In the genomic region with DNA sequence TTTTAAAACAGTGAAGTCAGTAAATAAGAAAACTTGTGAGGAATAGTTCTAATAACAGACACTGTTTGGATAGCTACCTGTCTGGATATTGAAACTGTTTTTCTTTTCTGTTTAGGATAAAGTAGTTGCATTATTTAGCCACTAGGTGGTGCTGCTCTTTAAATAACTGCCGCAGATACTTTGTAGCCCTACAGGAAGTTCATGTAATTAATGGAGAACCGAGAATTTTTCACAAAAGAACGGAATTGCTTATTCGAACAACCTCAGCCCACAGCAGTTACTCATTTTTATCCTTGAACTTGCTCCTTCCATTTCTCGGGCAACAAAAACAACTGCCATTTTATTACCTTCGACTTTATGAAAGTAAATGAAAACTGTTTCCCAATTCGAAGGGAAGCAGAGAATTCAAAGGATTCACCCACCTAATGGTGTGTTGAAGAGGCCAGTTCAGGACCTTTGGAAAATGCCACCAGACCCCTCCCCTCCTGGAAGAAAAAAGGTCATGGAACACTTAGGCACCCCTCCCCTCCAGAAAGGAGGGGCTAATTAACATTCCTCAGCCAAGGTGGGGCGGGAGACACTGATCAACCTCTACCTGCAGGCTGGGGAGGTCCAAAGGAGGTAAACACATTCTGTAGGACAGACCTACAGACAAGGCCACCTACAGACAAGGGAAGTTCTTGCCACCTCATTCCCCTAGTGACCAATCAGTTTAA, we compare ENCODE assay signal across 8 mouse cellular contexts.
DNase-seq lines count a peak whose midpoint lies in the region; ATAC-seq lines count a peak whose summit lies in the region.

No protein-coding gene starts in this region.

- H3K4me1 ChIP-seq in embryonic facial prominence, embryonic 15.5 days = 0 out of 2 replicates have a peak, but pooled peaks cover 4% of the 10 kb centered on the region
- H3K4me1 ChIP-seq in hindbrain, embryonic 15.5 days (replicated peaks) = 0 out of 2 replicates have a peak, but pooled peaks cover 4% of the 10 kb centered on the region
- H3K4me1 ChIP-seq in lung, embryonic 16.5 days (replicated peaks; ENCODE audit: control insufficient read depth, insufficient read depth, low read length) = peaks cover 2% of the 10 kb centered on the region; the same call in 1 of the 2 replicates

- peak overlapping the region; percentile 39 for H3K4me3 ChIP-seq in embryonic facial prominence, embryonic 15.5 days (replicated peaks)
- peak overlapping the region; percentile 27 for H3K4me3 ChIP-seq in hindbrain, embryonic 15.5 days
- H3K4me3 ChIP-seq in lung, embryonic 16.5 days (ENCODE audit: low read length) = peak overlapping the region; percentile 46

- H3K27ac ChIP-seq in embryonic facial prominence, embryonic 15.5 days (replicated peaks) = no peak overlapping the region
- H3K27ac ChIP-seq in hindbrain, embryonic 15.5 days (replicated peaks) = no peak overlapping the region
- H3K27ac ChIP-seq in lung, embryonic 16.5 days (ENCODE audit: low read length) = no peak overlapping the region

- WGBS in embryonic facial prominence, embryonic 15.5 days = 19% methylated on average over 8 of the region's 8 CpGs
- WGBS in hindbrain, embryonic 15.5 days = 18% methylated on average over 8 of the region's 8 CpGs
- 16% methylated on average over 8 of the region's 8 CpGs for WGBS in lung, embryonic 16.5 days

- ATAC-seq in frontal cortex, adult (ENCODE audit: low TSS enrichment) = peak; percentile 66; the same call in 1 of the 2 replicates
- ATAC-seq in embryonic facial prominence, embryonic 15.5 days (ENCODE audit: insufficient number of reproducible peaks, low FRiP score, low TSS enrichment, low read depth) = no peak
- peak; percentile 63; the same call in 1 of the 2 replicates for ATAC-seq in hindbrain, embryonic 15.5 days (ENCODE audit: low FRiP score, low read depth)
- peak; percentile 41; the same call in 1 of the 2 replicates for ATAC-seq in lung, embryonic 16.5 days (ENCODE audit: low read depth)

- no peak overlapping the region for H3K9ac ChIP-seq in embryonic facial prominence, embryonic 15.5 days
- no peak overlapping the region for H3K9ac ChIP-seq in hindbrain, embryonic 15.5 days
- H3K9ac ChIP-seq in lung, embryonic 16.5 days (ENCODE audit: low read length) = peak overlapping the region; percentile 57

- H3K27me3 ChIP-seq in embryonic facial prominence, embryonic 15.5 days = no peaks in the 10 kb centered on the region
- no peaks in the 10 kb centered on the region for H3K27me3 ChIP-seq in hindbrain, embryonic 15.5 days
- H3K27me3 ChIP-seq in lung, embryonic 16.5 days (ENCODE audit: control insufficient read depth, insufficient read depth, low read depth, low read length) = no peaks in the 10 kb centered on the region

- H3K4me2 ChIP-seq in embryonic facial prominence, embryonic 15.5 days (replicated peaks) = peak overlapping the region; percentile 48
- peak overlapping the region; percentile 54 for H3K4me2 ChIP-seq in hindbrain, embryonic 15.5 days
- peak overlapping the region; percentile 56 for H3K4me2 ChIP-seq in lung, embryonic 16.5 days (ENCODE audit: low read depth, low read length)

- H3K9me3 ChIP-seq in embryonic facial prominence, embryonic 15.5 days (replicated peaks) = no peaks in the 10 kb centered on the region
- H3K9me3 ChIP-seq in hindbrain, embryonic 15.5 days = no peaks in the 10 kb centered on the region
- no peaks in the 10 kb centered on the region for H3K9me3 ChIP-seq in lung, embryonic 16.5 days (ENCODE audit: control insufficient read depth, low read length)

- H3K36me3 ChIP-seq in embryonic facial prominence, embryonic 15.5 days = no peaks in the 10 kb centered on the region
- no peaks in the 10 kb centered on the region for H3K36me3 ChIP-seq in hindbrain, embryonic 15.5 days
- no peaks in the 10 kb centered on the region for H3K36me3 ChIP-seq in lung, embryonic 16.5 days (ENCODE audit: control insufficient read depth, insufficient read depth, low read length)

- DNase-seq in frontal cortex, postnatal 25 days (ENCODE audit: low spot score in 2 of 2) = no peak
- DNase-seq in NIH3T3 (ENCODE audit: low read depth) = peak; percentile 83
- peak; percentile 27 for DNase-seq in skeletal muscle tissue, adult 2 months (ENCODE audit: low read depth, low spot score)
- DNase-seq in urinary bladder, adult 18-20 months (ENCODE audit: low spot score in 2 of 2) = no peak

Comparison
In these comparisons a context has a peak if more than half of its experiments do, and no peak if none do; other contexts are left out.
1. DNase-seq: peak in NIH3T3 (single experiment) and skeletal muscle tissue, adult 2 months (single experiment); none in frontal cortex, postnatal 25 days (0 of 2) and urinary bladder, adult 18-20 months (0 of 2).
2. Peak in every context shown above with its lines, with median percentiles within 50 percentile points of each other: H3K4me2 ChIP-seq and H3K4me3 ChIP-seq.